Mouse (Mus musculus): ENCODE data around the gene Tbck. TPM values are rescaled to one million over a fixed set of nuclear protein-coding genes. Genes with fewer than 3 reads are reported as not detected.
A peak's percentile ranks its signal among the peaks of the same experiment; 100 is the strongest.

The Tbck gene
- polyA plus RNA-seq, 1 experiment from 2014 or later: 21.6 TPM

- no peak overlapping the region for H3K4me2 ChIP-seq (replicated peaks; ENCODE audit: low read depth, low read length)
- H3K4me1 ChIP-seq (ENCODE audit: control insufficient read depth, insufficient read depth, low read length): no peaks in the 10 kb centered on the region
- no peaks in the 10 kb centered on the region for H3K36me3 ChIP-seq (ENCODE audit: control insufficient read depth, insufficient read depth, low read length)
- H3K4me3 ChIP-seq (ENCODE audit: low read length): no peak overlapping the region
- WGBS: 81% methylated on average over 13 of the region's 13 CpGs
- no peaks in the 10 kb centered on the region for H3K9me3 ChIP-seq (ENCODE audit: control insufficient read depth, low read length)
- no peak for ATAC-seq (ENCODE audit: low FRiP score, low TSS enrichment)
- H3K27me3 ChIP-seq (ENCODE audit: control insufficient read depth, insufficient read depth, low read length): no peaks in the 10 kb centered on the region
- H3K9ac ChIP-seq (ENCODE audit: low read depth, low read length): no peak overlapping the region
- 0 out of 2 replicates have a peak overlapping the region, but pooled peaks have one; percentile 33 for H3K27ac ChIP-seq (ENCODE audit: low read depth, low read length)
Measured at GRCm38 (mm10) chr3:132863843-132864242, 179.9 kb downstream of the Tbck start.

GRCm38 (mm10) chr3:132864329-132864919 is 180.5 kb downstream of the Tbck start:
- no peak overlapping the region for H3K4me3 ChIP-seq (ENCODE audit: low read length)
- H3K4me2 ChIP-seq (replicated peaks; ENCODE audit: low read depth, low read length): no peak overlapping the region
- H3K36me3 ChIP-seq (ENCODE audit: control insufficient read depth, insufficient read depth, low read length): no peaks in the 10 kb centered on the region
- no peaks in the 10 kb centered on the region for H3K4me1 ChIP-seq (ENCODE audit: control insufficient read depth, insufficient read depth, low read length)
- H3K27me3 ChIP-seq (ENCODE audit: control insufficient read depth, insufficient read depth, low read length): no peaks in the 10 kb centered on the region
- H3K9ac ChIP-seq (ENCODE audit: low read depth, low read length): no peak overlapping the region
- H3K9me3 ChIP-seq (ENCODE audit: control insufficient read depth, low read length): no peaks in the 10 kb centered on the region
- ATAC-seq (ENCODE audit: low FRiP score, low TSS enrichment): no peak
- 76% methylated on average over 14 of the region's 14 CpGs for WGBS
- H3K27ac ChIP-seq (ENCODE audit: low read depth, low read length): peak overlapping the region; percentile 6; the same call in 1 of the 2 replicates

- Histone ChIP-seq H3K4me2 (replicated peaks; ENCODE audit: low read depth, low read length) (no peak overlapping the region), H3K27me3 (ENCODE audit: control insufficient read depth, insufficient read depth, low read length) (no peaks in the 10 kb centered on the region), H3K9me3 (ENCODE audit: control insufficient read depth, low read length) (no peaks in the 10 kb centered on the region), H3K4me3 (ENCODE audit: low read length) (no peak overlapping the region), H3K27ac (ENCODE audit: low read depth, low read length) (peak overlapping the region; percentile 82; the same call in 1 of the 2 replicates), H3K36me3 (ENCODE audit: control insufficient read depth, insufficient read depth, low read length) (no peaks in the 10 kb centered on the region), H3K4me1 (ENCODE audit: control insufficient read depth, insufficient read depth, low read length) (no peaks in the 10 kb centered on the region), H3K9ac (ENCODE audit: low read depth, low read length) (no peak overlapping the region)
- WGBS: 84% methylated on average over 8 of the region's 8 CpGs
- ATAC-seq (ENCODE audit: low FRiP score, low TSS enrichment): no peak
Measured at GRCm38 (mm10) chr3:132864986-132865385, 181.0 kb downstream of the Tbck start.

GRCm38 (mm10) chr3:132865596-132865995 is 181.7 kb downstream of the Tbck start:
- H3K36me3 ChIP-seq (ENCODE audit: control insufficient read depth, insufficient read depth, low read length): no peaks in the 10 kb centered on the region
- no peak overlapping the region for H3K4me2 ChIP-seq (replicated peaks; ENCODE audit: low read depth, low read length)
- no peak overlapping the region for H3K9ac ChIP-seq (ENCODE audit: low read depth, low read length)
- H3K4me3 ChIP-seq (ENCODE audit: low read length): no peak overlapping the region
- peak; percentile 77 for ATAC-seq (ENCODE audit: low FRiP score, low TSS enrichment)
- no peaks in the 10 kb centered on the region for H3K4me1 ChIP-seq (ENCODE audit: control insufficient read depth, insufficient read depth, low read length)
- WGBS: 68% methylated on average over 4 of the region's 4 CpGs
- H3K27me3 ChIP-seq (ENCODE audit: control insufficient read depth, insufficient read depth, low read length): no peaks in the 10 kb centered on the region
- no peaks in the 10 kb centered on the region for H3K9me3 ChIP-seq (ENCODE audit: control insufficient read depth, low read length)
- peak overlapping the region; percentile 82; the same call in 1 of the 2 replicates for H3K27ac ChIP-seq (ENCODE audit: low read depth, low read length)

- 82% methylated on average over 3 of the region's 3 CpGs for WGBS
- no peak overlapping the region for H3K4me2 ChIP-seq (replicated peaks; ENCODE audit: low read depth, low read length)
- H3K36me3 ChIP-seq (ENCODE audit: control insufficient read depth, insufficient read depth, low read length): no peaks in the 10 kb centered on the region
- no peak overlapping the region for H3K27ac ChIP-seq (ENCODE audit: low read depth, low read length)
- no peak overlapping the region for H3K9ac ChIP-seq (ENCODE audit: low read depth, low read length)
- H3K4me1 ChIP-seq (ENCODE audit: control insufficient read depth, insufficient read depth, low read length): no peaks in the 10 kb centered on the region
- H3K9me3 ChIP-seq (ENCODE audit: control insufficient read depth, low read length): no peaks in the 10 kb centered on the region
- ATAC-seq (ENCODE audit: low FRiP score, low TSS enrichment): no peak
- no peaks in the 10 kb centered on the region for H3K27me3 ChIP-seq (ENCODE audit: control insufficient read depth, insufficient read depth, low read length)
- no peak overlapping the region for H3K4me3 ChIP-seq (ENCODE audit: low read length)
Measured at GRCm38 (mm10) chr3:132866984-132867383, 183.0 kb downstream of the Tbck start.

- Histone ChIP-seq H3K27ac (ENCODE audit: low read depth, low read length) (peak overlapping the region; percentile 12; the same call in 1 of the 2 replicates), H3K27me3 (ENCODE audit: control insufficient read depth, insufficient read depth, low read length) (no peaks in the 10 kb centered on the region), H3K4me2 (replicated peaks; ENCODE audit: low read depth, low read length) (no peak overlapping the region), H3K9ac (ENCODE audit: low read depth, low read length) (no peak overlapping the region), H3K9me3 (ENCODE audit: control insufficient read depth, low read length) (no peaks in the 10 kb centered on the region), H3K4me3 (ENCODE audit: low read length) (no peak overlapping the region), H3K4me1 (ENCODE audit: control insufficient read depth, insufficient read depth, low read length) (no peaks in the 10 kb centered on the region), H3K36me3 (ENCODE audit: control insufficient read depth, insufficient read depth, low read length) (no peaks in the 10 kb centered on the region)
- WGBS: 62% methylated on average over 2 of the region's 2 CpGs
- no peak for ATAC-seq (ENCODE audit: low FRiP score, low TSS enrichment)
Measured at GRCm38 (mm10) chr3:132868838-132869237, 184.9 kb downstream of the Tbck start.

- Histone ChIP-seq H3K27ac (ENCODE audit: low read depth, low read length) (no peak overlapping the region), H3K4me2 (replicated peaks; ENCODE audit: low read depth, low read length) (no peak overlapping the region), H3K27me3 (ENCODE audit: control insufficient read depth, insufficient read depth, low read length) (no peaks in the 10 kb centered on the region), H3K9ac (ENCODE audit: low read depth, low read length) (no peak overlapping the region), H3K9me3 (ENCODE audit: control insufficient read depth, low read length) (no peaks in the 10 kb centered on the region), H3K36me3 (ENCODE audit: control insufficient read depth, insufficient read depth, low read length) (no peaks in the 10 kb centered on the region), H3K4me3 (ENCODE audit: low read length) (no peak overlapping the region), H3K4me1 (ENCODE audit: control insufficient read depth, insufficient read depth, low read length) (peaks cover under 1% of the 10 kb centered on the region; the same call in 1 of the 2 replicates)
- WGBS: 51% methylated on average over 6 of the region's 6 CpGs
- ATAC-seq (ENCODE audit: low FRiP score, low TSS enrichment): no peak
Measured at GRCm38 (mm10) chr3:132870079-132870478, 186.1 kb downstream of the Tbck start.

GRCm38 (mm10) chr3:132871318-132871904 is 187.5 kb downstream of the Tbck start:
- Histone ChIP-seq H3K4me1 (ENCODE audit: control insufficient read depth, insufficient read depth, low read length) (peaks cover 7% of the 10 kb centered on the region), H3K4me3 (ENCODE audit: low read length) (no peak overlapping the region), H3K27me3 (ENCODE audit: control insufficient read depth, insufficient read depth, low read length) (no peaks in the 10 kb centered on the region), H3K27ac (ENCODE audit: low read depth, low read length) (0 out of 2 replicates have a peak overlapping the region, but pooled peaks have one; percentile 11), H3K9me3 (ENCODE audit: control insufficient read depth, low read length) (no peaks in the 10 kb centered on the region), H3K36me3 (ENCODE audit: control insufficient read depth, insufficient read depth, low read length) (no peaks in the 10 kb centered on the region), H3K9ac (ENCODE audit: low read depth, low read length) (no peak overlapping the region), H3K4me2 (replicated peaks; ENCODE audit: low read depth, low read length) (no peak overlapping the region)
- 66% methylated on average over 9 of the region's 9 CpGs for WGBS
- ATAC-seq (ENCODE audit: low FRiP score, low TSS enrichment): no peak

- Histone ChIP-seq H3K9ac (ENCODE audit: low read depth, low read length) (no peak overlapping the region), H3K27ac (ENCODE audit: low read depth, low read length) (no peak overlapping the region), H3K4me3 (ENCODE audit: low read length) (no peak overlapping the region), H3K36me3 (ENCODE audit: control insufficient read depth, insufficient read depth, low read length) (no peaks in the 10 kb centered on the region), H3K4me1 (ENCODE audit: control insufficient read depth, insufficient read depth, low read length) (peaks cover 7% of the 10 kb centered on the region), H3K27me3 (ENCODE audit: control insufficient read depth, insufficient read depth, low read length) (no peaks in the 10 kb centered on the region), H3K9me3 (ENCODE audit: control insufficient read depth, low read length) (no peaks in the 10 kb centered on the region), H3K4me2 (replicated peaks; ENCODE audit: low read depth, low read length) (no peak overlapping the region)
- WGBS: 65% methylated on average over 6 of the region's 6 CpGs
- no peak for ATAC-seq (ENCODE audit: low FRiP score, low TSS enrichment)
Measured at GRCm38 (mm10) chr3:132873251-132873650, 189.3 kb downstream of the Tbck start.
